Mouse (Mus musculus) bone marrow, adult 2 months (tissue): Measurements from ENCODE around the gene Hnrnpf.

Experiments used
- CTCF ChIP-seq: fragments of 200-500 bp; IDR thresholded peaks from 2 replicates; pipeline ENCODE4 v1.5.1; 2011; ENCODE audit warnings: low read length, control low read depth; ENCODE audit not compliant: control insufficient read depth, insufficient read depth
- POLR2A ChIP-seq: fragments of 200-500 bp; IDR thresholded peaks from 2 replicates; pipeline ENCODE4 v1.6.1; 2011; ENCODE audit warnings: low read depth, mild to moderate bottlenecking, control low read depth, low read length, borderline replicate concordance; ENCODE audit not compliant: control insufficient read depth

DNA sequence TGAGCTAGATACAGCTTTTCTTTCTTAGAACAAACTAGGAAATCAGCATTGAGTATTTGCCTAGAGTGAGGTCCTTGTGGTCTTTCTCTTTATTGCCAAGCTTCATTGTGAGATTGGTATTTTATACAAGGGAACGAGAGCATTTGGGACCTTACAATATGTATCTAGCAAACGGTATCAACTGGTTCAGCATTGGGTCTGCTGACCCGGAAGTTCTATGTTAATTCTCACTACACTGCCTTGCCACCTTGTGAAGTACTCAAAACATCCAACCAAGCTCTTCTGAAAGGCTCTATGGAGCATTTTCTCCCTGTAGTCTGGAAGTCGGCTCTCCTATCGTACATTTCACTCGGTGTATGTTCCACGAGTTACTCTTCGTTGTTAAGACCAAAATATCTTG, 36.4 kb upstream of the Hnrnpf start:
- no peak for TF ChIP-seq CTCF
- TF ChIP-seq POLR2A = no peak
